Mouse (Mus musculus) ES-E14 (cell line): Measurements from ENCODE around the gene Oprd1. TPM values are rescaled to one million over a fixed set of nuclear protein-coding genes. Genes with fewer than 3 reads are reported as not detected.
A peak's percentile ranks its signal among the peaks of the same experiment; 100 is the strongest.

Source experiments
- DNase-seq: peaks from one replicate; pipeline ENCODE4 v3.0.0-alpha.2; 2013; ENCODE audit warnings: low read depth, low spot score
- H3K27ac ChIP-seq: 2 replicates; pipeline ENCODE4 v1.5.1; 2012; ENCODE audit warnings: low read depth, mild to moderate bottlenecking, low read length, moderate library complexity, mixed read lengths; ENCODE audit not compliant: poor library complexity, insufficient read depth, severe bottlenecking
- H3K36me3 ChIP-seq: 2 replicates; pipeline ENCODE4 v1.6.1; 2012; ENCODE audit warnings: mild to moderate bottlenecking, low read length, moderate library complexity, mixed read lengths; ENCODE audit not compliant: control insufficient read depth, poor library complexity, insufficient read depth, severe bottlenecking
- H3K4me1 ChIP-seq, 2 experiments: fragments of 150-350 bp in 1 of 2; sonication (generic) in 1 of 2; 2 replicates each; pipeline ENCODE4 v1.6.1; 2012; ENCODE audit warnings: low read length in 2 of 2, mild to moderate bottlenecking in 1 of 2, mixed read lengths in 1 of 2; ENCODE audit not compliant: control insufficient read depth in 2 of 2, insufficient read depth in 2 of 2, poor library complexity in 1 of 2
- H3K4me3 ChIP-seq, 2 experiments: fragments of 150-350 bp in 1 of 2; sonication (generic) in 1 of 2; 2 replicates each; pipeline ENCODE4 v1.5.1; 2012; ENCODE audit warnings: low read length in 2 of 2, low read depth in 1 of 2, mild to moderate bottlenecking in 1 of 2, mixed read lengths in 1 of 2; ENCODE audit not compliant: insufficient read depth in 1 of 2, poor library complexity in 1 of 2, severe bottlenecking in 1 of 2
- H3K9ac ChIP-seq: 2 replicates; pipeline ENCODE4 v1.6.1; 2012; ENCODE audit warnings: low read depth, mild to moderate bottlenecking, low read length, mixed read lengths; ENCODE audit not compliant: poor library complexity, insufficient read depth, severe bottlenecking
- H3K9me3 ChIP-seq: fragments of 150-350 bp; sonication (generic); 2 replicates; pipeline ENCODE4 v1.6.1; 2012; ENCODE audit warnings: low read depth, mild to moderate bottlenecking, low read length; ENCODE audit not compliant: control insufficient read depth, insufficient read depth
- CHD2 ChIP-seq: IDR thresholded peaks from 2 replicates; pipeline ENCODE4 v1.6.1; 2014; ENCODE audit warnings: mild to moderate bottlenecking, low read depth, low read length, inconsistent platforms
- HCFC1 ChIP-seq: IDR thresholded peaks from 2 replicates; pipeline ENCODE4 v1.6.1; 2012; ENCODE audit warnings: low read length, inconsistent platforms, borderline replicate concordance; ENCODE audit not compliant: insufficient read depth
- MAFK ChIP-seq: IDR thresholded peaks from 2 replicates; pipeline ENCODE4 v1.6.1; 2014; ENCODE audit warnings: mild to moderate bottlenecking, low read depth, low read length, inconsistent platforms; ENCODE audit not compliant: insufficient read depth
- ZC3H11A ChIP-seq: IDR thresholded peaks from 2 replicates; pipeline ENCODE4 v1.6.1; 2012; ENCODE audit warnings: low read depth, mild to moderate bottlenecking, inconsistent platforms, low read length, borderline replicate concordance
- ZNF384 ChIP-seq: IDR thresholded peaks from 2 replicates; pipeline ENCODE4 v1.6.1; 2012; ENCODE audit warnings: low read depth, low read length, inconsistent platforms
- in situ Hi-C, 2 experiments: fragments of 600-800 bp; cut with MboI; formaldehyde crosslinking; loops; one replicate each; pipeline ENCODE4 v1.15.1; 2025; ENCODE audit warnings: low sequenced_read_pairs in 2 of 2, inconsistent platforms in 1 of 2; ENCODE audit not compliant: unreplicated experiment in 2 of 2
- total RNA-seq: library from RNA; depleted of rRNA; stranded (reverse); fragments of 300-350 nt; gene quantifications from 2 replicates; pipeline ENCODE4 v1.2.3, GENCODE M21; 2012

Oprd1 gene
- total RNA-seq, 1 experiment, result 0.62 TPM

GRCm38 (mm10) chr4:132130134-132130533 lies 14.2 kb downstream of the Oprd1 start:
- Histone ChIP-seq H3K4me1 (peaks cover 0 to 44% of the 10 kb centered on the region in 2 experiments; a peak in 2 of 4 replicates), H3K36me3 (no peaks in the 10 kb centered on the region), H3K9me3 (no peaks in the 10 kb centered on the region), H3K9ac (no peak overlapping the region; the same call in 1 of the 2 replicates), H3K4me3 (peak overlapping the region in 1 of 2 experiments; percentile 4; a peak in 1 of 4 replicates), H3K27ac (no peak overlapping the region)
- TF ChIP-seq HCFC1 (no peak), MAFK (no peak), CHD2 (no peak)
- in situ Hi-C loops, result no loop called here
- DNase-seq, result no peak

GRCm38 (mm10) chr4:132128997-132129636 lies 15.2 kb downstream of the Oprd1 start:
- H3K9ac ChIP-seq, result 0 out of 2 replicates have a peak overlapping the region, but pooled peaks have one; percentile 24
- H3K27ac ChIP-seq, result peak overlapping the region; percentile 75; the same call in 1 of the 2 replicates
- peaks cover 0 to 42% of the 10 kb centered on the region in 2 experiments; a peak in 2 of 4 replicates for H3K4me1 ChIP-seq

GRCm38 (mm10) chr4:132127091-132127490 lies 17.2 kb downstream of the Oprd1 start:
- Histone ChIP-seq H3K36me3 (no peaks in the 10 kb centered on the region), H3K9ac (no peak overlapping the region), H3K4me3 (peak overlapping the region in 1 of 2 experiments; percentile 36; a peak in 1 of 4 replicates), H3K4me1 (peaks cover 0 to 40% of the 10 kb centered on the region in 2 experiments; a peak in 2 of 4 replicates), H3K9me3 (no peaks in the 10 kb centered on the region), H3K27ac (no peak overlapping the region)
- in situ Hi-C loops, result no loop called here
- TF ChIP-seq HCFC1 (no peak), ZC3H11A (no peak), ZNF384 (no peak), MAFK (no peak), CHD2 (no peak)
- no peak for DNase-seq

More at GRCm38 (mm10) chr4:132128997-132129636, 15.2 kb downstream of the Oprd1 start:
- H3K36me3 ChIP-seq, result no peaks in the 10 kb centered on the region
- in situ Hi-C loops, result no loop called here
- H3K4me3 ChIP-seq, result no peak overlapping the region
- TF ChIP-seq MAFK (no peak), CHD2 (no peak; the same call in 1 of the 2 replicates), ZC3H11A (no peak), HCFC1 (no peak), ZNF384 (no peak)
- no peaks in the 10 kb centered on the region for H3K9me3 ChIP-seq
- no peak for DNase-seq

GRCm38 (mm10) chr4:132123166-132123565 lies 21.1 kb downstream of the Oprd1 start:
- Histone ChIP-seq H3K9ac (no peak overlapping the region), H3K4me3 (no peak overlapping the region), H3K9me3 (no peaks in the 10 kb centered on the region), H3K36me3 (no peaks in the 10 kb centered on the region), H3K4me1 (peaks cover 2 to 19% of the 10 kb centered on the region in 2 experiments; a peak in 2 of 4 replicates), H3K27ac (no peak overlapping the region)
- TF ChIP-seq ZC3H11A, result no peak
- no peak for TF ChIP-seq MAFK
- no peak for TF ChIP-seq ZNF384
- in situ Hi-C loops, result no loop called here
- DNase-seq, result no peak

- TF ChIP-seq HCFC1 (no peak), ZC3H11A (0 out of 2 replicates have a peak, but pooled peaks have one; percentile 24)
- Histone ChIP-seq H3K27ac (no peak overlapping the region), H3K9ac (no peak overlapping the region), H3K4me1 (peaks cover 2 to 6% of the 10 kb centered on the region in 2 experiments; a peak in 1 of 4 replicates), H3K4me3 (no peak overlapping the region), H3K36me3 (no peaks in the 10 kb centered on the region), H3K9me3 (no peaks in the 10 kb centered on the region)
- in situ Hi-C loops, result no loop called here
- no peak for DNase-seq
Measured at GRCm38 (mm10) chr4:132121674-132122073, 22.6 kb downstream of the Oprd1 start.
